Mouse (Mus musculus): Measurements from ENCODE around the gene Arl3. TPM values are rescaled to one million over a fixed set of nuclear protein-coding genes. Genes with fewer than 3 reads are reported as not detected.

Arl3 gene
- polyA plus RNA-seq, 1 experiment from 2014 or later: 64.5 TPM

GRCm38 (mm10) chr19:46507806-46508205 lies 65.2 kb downstream of the Arl3 start:
- ATAC-seq: no peak
- 33% methylated on average over 1 of the region's 1 CpGs for WGBS
- Histone ChIP-seq H3K36me3 (ENCODE audit: control insufficient read depth, insufficient read depth, low read length) (peaks cover 16% of the 10 kb centered on the region), H3K4me2 (ENCODE audit: low read depth, low read length) (0 out of 2 replicates have a peak overlapping the region, but pooled peaks have one; percentile 11), H3K27ac (ENCODE audit: low read length) (peak overlapping the region; percentile 64), H3K4me3 (ENCODE audit: low read length) (no peak overlapping the region), H3K27me3 (replicated peaks; ENCODE audit: control insufficient read depth, insufficient read depth, low read length) (no peaks in the 10 kb centered on the region), H3K4me1 (ENCODE audit: control insufficient read depth, insufficient read depth, low read length) (peaks cover 73% of the 10 kb centered on the region), H3K9me3 (ENCODE audit: control insufficient read depth, low read length) (no peaks in the 10 kb centered on the region), H3K9ac (ENCODE audit: low read depth, low read length) (peak overlapping the region; percentile 27; the same call in 1 of the 2 replicates)

- Histone ChIP-seq H3K4me1 (ENCODE audit: control insufficient read depth, insufficient read depth, low read length) (peaks cover 73% of the 10 kb centered on the region), H3K4me3 (ENCODE audit: low read length) (no peak overlapping the region), H3K27me3 (replicated peaks; ENCODE audit: control insufficient read depth, insufficient read depth, low read length) (no peaks in the 10 kb centered on the region), H3K27ac (ENCODE audit: low read length) (peak overlapping the region; percentile 64; the same call in 1 of the 2 replicates), H3K9ac (ENCODE audit: low read depth, low read length) (0 out of 2 replicates have a peak overlapping the region, but pooled peaks have one; percentile 38), H3K4me2 (ENCODE audit: low read depth, low read length) (0 out of 2 replicates have a peak overlapping the region, but pooled peaks have one; percentile 62), H3K36me3 (ENCODE audit: control insufficient read depth, insufficient read depth, low read length) (peaks cover 9% of the 10 kb centered on the region; the same call in 1 of the 2 replicates), H3K9me3 (ENCODE audit: control insufficient read depth, low read length) (no peaks in the 10 kb centered on the region)
- WGBS: 69% methylated on average over 8 of the region's 8 CpGs
- no peak for ATAC-seq
Observed at GRCm38 (mm10) chr19:46507181-46507581, 65.8 kb downstream of the Arl3 start.

- Histone ChIP-seq H3K27me3 (replicated peaks; ENCODE audit: control insufficient read depth, insufficient read depth, low read length) (no peaks in the 10 kb centered on the region), H3K9ac (ENCODE audit: low read depth, low read length) (peak overlapping the region; percentile 38; the same call in 1 of the 2 replicates), H3K27ac (ENCODE audit: low read length) (0 out of 2 replicates have a peak overlapping the region, but pooled peaks have one; percentile 1), H3K4me1 (ENCODE audit: control insufficient read depth, insufficient read depth, low read length) (peaks cover 67% of the 10 kb centered on the region), H3K4me3 (ENCODE audit: low read length) (no peak overlapping the region), H3K36me3 (ENCODE audit: control insufficient read depth, insufficient read depth, low read length) (peaks cover 9% of the 10 kb centered on the region; the same call in 1 of the 2 replicates), H3K4me2 (ENCODE audit: low read depth, low read length) (peak overlapping the region; percentile 62), H3K9me3 (ENCODE audit: control insufficient read depth, low read length) (no peaks in the 10 kb centered on the region)
- ATAC-seq: no peak
- 58% methylated on average over 3 of the region's 3 CpGs for WGBS
Observed at GRCm38 (mm10) chr19:46506372-46506717, 66.7 kb downstream of the Arl3 start.

GRCm38 (mm10) chr19:46505646-46506371 lies 67.2 kb downstream of the Arl3 start:
- WGBS: 72% methylated on average over 8 of the region's 8 CpGs
- H3K4me1 ChIP-seq (ENCODE audit: control insufficient read depth, insufficient read depth, low read length): peaks cover 62% of the 10 kb centered on the region
- H3K4me2 ChIP-seq (ENCODE audit: low read depth, low read length): peak overlapping the region; percentile 62
- peak overlapping the region; percentile 38; the same call in 1 of the 2 replicates for H3K9ac ChIP-seq (ENCODE audit: low read depth, low read length)
- no peaks in the 10 kb centered on the region for H3K9me3 ChIP-seq (ENCODE audit: control insufficient read depth, low read length)
- no peak overlapping the region for H3K27ac ChIP-seq (ENCODE audit: low read length)
- H3K36me3 ChIP-seq (ENCODE audit: control insufficient read depth, insufficient read depth, low read length): peaks cover 9% of the 10 kb centered on the region; the same call in 1 of the 2 replicates
- H3K27me3 ChIP-seq (replicated peaks; ENCODE audit: control insufficient read depth, insufficient read depth, low read length): no peaks in the 10 kb centered on the region
- H3K4me3 ChIP-seq (ENCODE audit: low read length): no peak overlapping the region; the same call in 1 of the 2 replicates
- no peak for ATAC-seq

- no peak for ATAC-seq
- H3K4me2 ChIP-seq (ENCODE audit: low read depth, low read length): peak overlapping the region; percentile 62
- H3K36me3 ChIP-seq (ENCODE audit: control insufficient read depth, insufficient read depth, low read length): peaks cover 9% of the 10 kb centered on the region; the same call in 1 of the 2 replicates
- peaks cover 53% of the 10 kb centered on the region for H3K4me1 ChIP-seq (ENCODE audit: control insufficient read depth, insufficient read depth, low read length)
- H3K4me3 ChIP-seq (ENCODE audit: low read length): peak overlapping the region; percentile 87
- 53% methylated on average over 9 of the region's 9 CpGs for WGBS
- H3K9ac ChIP-seq (ENCODE audit: low read depth, low read length): peak overlapping the region; percentile 97
- H3K9me3 ChIP-seq (ENCODE audit: control insufficient read depth, low read length): no peaks in the 10 kb centered on the region
- peak overlapping the region; percentile 100 for H3K27ac ChIP-seq (ENCODE audit: low read length)
- H3K27me3 ChIP-seq (replicated peaks; ENCODE audit: control insufficient read depth, insufficient read depth, low read length): no peaks in the 10 kb centered on the region
Observed at GRCm38 (mm10) chr19:46504822-46505417, 68.1 kb downstream of the Arl3 start.

- Histone ChIP-seq H3K4me2 (ENCODE audit: low read depth, low read length) (peak overlapping the region; percentile 62), H3K36me3 (ENCODE audit: control insufficient read depth, insufficient read depth, low read length) (peaks cover 9% of the 10 kb centered on the region; the same call in 1 of the 2 replicates), H3K4me1 (ENCODE audit: control insufficient read depth, insufficient read depth, low read length) (peaks cover 45% of the 10 kb centered on the region), H3K9me3 (ENCODE audit: control insufficient read depth, low read length) (no peaks in the 10 kb centered on the region), H3K27me3 (replicated peaks; ENCODE audit: control insufficient read depth, insufficient read depth, low read length) (no peaks in the 10 kb centered on the region), H3K4me3 (ENCODE audit: low read length) (peak overlapping the region; percentile 87), H3K9ac (ENCODE audit: low read depth, low read length) (peak overlapping the region; percentile 97), H3K27ac (ENCODE audit: low read length) (peak overlapping the region; percentile 100)
- peak; percentile 31 for ATAC-seq
- 3% methylated on average over 4 of the region's 4 CpGs for WGBS
Observed at GRCm38 (mm10) chr19:46504085-46504552, 68.9 kb downstream of the Arl3 start.

- H3K9ac ChIP-seq (ENCODE audit: low read depth, low read length): peak overlapping the region; percentile 97
- H3K4me1 ChIP-seq (ENCODE audit: control insufficient read depth, insufficient read depth, low read length): peaks cover 41% of the 10 kb centered on the region
- ATAC-seq: peak; percentile 61
- 1% methylated on average over 21 of the region's 21 CpGs for WGBS
- no peaks in the 10 kb centered on the region for H3K9me3 ChIP-seq (ENCODE audit: control insufficient read depth, low read length)
- no peaks in the 10 kb centered on the region for H3K27me3 ChIP-seq (replicated peaks; ENCODE audit: control insufficient read depth, insufficient read depth, low read length)
- H3K27ac ChIP-seq (ENCODE audit: low read length): peak overlapping the region; percentile 100
- H3K4me3 ChIP-seq (ENCODE audit: low read length): peak overlapping the region; percentile 87
- peaks cover 9% of the 10 kb centered on the region; the same call in 1 of the 2 replicates for H3K36me3 ChIP-seq (ENCODE audit: control insufficient read depth, insufficient read depth, low read length)
- H3K4me2 ChIP-seq (ENCODE audit: low read depth, low read length): peak overlapping the region; percentile 62
Observed at GRCm38 (mm10) chr19:46503351-46504084, 69.5 kb downstream of the Arl3 start.

- under 1% methylated on average over 53 of the region's 53 CpGs for WGBS
Observed at GRCm38 (mm10) chr19:46502471-46503166, 70.4 kb downstream of the Arl3 start.

More at GRCm38 (mm10) chr19:46502471-46503166, 70.4 kb downstream of the Arl3 start:
- peak overlapping the region; percentile 100 for H3K27ac ChIP-seq (ENCODE audit: low read length)
- peak overlapping the region; percentile 62 for H3K4me2 ChIP-seq (ENCODE audit: low read depth, low read length)
- H3K4me1 ChIP-seq (ENCODE audit: control insufficient read depth, insufficient read depth, low read length): peaks cover 32% of the 10 kb centered on the region
- peak overlapping the region; percentile 97 for H3K9ac ChIP-seq (ENCODE audit: low read depth, low read length)
- H3K4me3 ChIP-seq (ENCODE audit: low read length): peak overlapping the region; percentile 87
- peaks cover 3% of the 10 kb centered on the region; the same call in 1 of the 2 replicates for H3K36me3 ChIP-seq (ENCODE audit: control insufficient read depth, insufficient read depth, low read length)
- H3K27me3 ChIP-seq (replicated peaks; ENCODE audit: control insufficient read depth, insufficient read depth, low read length): no peaks in the 10 kb centered on the region
- ATAC-seq: peak; percentile 12
- H3K9me3 ChIP-seq (ENCODE audit: control insufficient read depth, low read length): no peaks in the 10 kb centered on the region

All from intestine, embryonic 16.5 days (tissue).